In genomic region chr1:91248970-91249369, GRCm38 (mm10) we compare ENCODE assay signal across 9 mouse cellular contexts. TPM values are rescaled to one million over a fixed set of nuclear protein-coding genes. Genes with fewer than 3 reads are reported as not detected.
DNase-seq lines count a peak whose midpoint lies in the region; ATAC-seq and TF ChIP-seq lines count a peak whose summit lies in the region.
"Had no signal": no experiment of that assay in that cellular context is flagged by ENCODE, and none has a peak within 500 bp of the region (broad histone marks: within the 10 kb centered on the region; RNA-seq: fewer than 3 reads in every experiment).

No protein-coding gene starts in this region.

- no peak for TF ChIP-seq POLR2A in bone marrow macrophage, adult 2 months (IDR thresholded peaks at IDR 0.05; ENCODE audit: borderline replicate concordance, low read depth, low read length)

- no peaks in the 10 kb centered on the region for H3K9me3 ChIP-seq in heart, embryonic 11.5 days (replicated peaks; ENCODE audit: control insufficient read depth, low read length)
- H3K9me3 ChIP-seq in hindbrain, embryonic 12.5 days (replicated peaks): no peaks in the 10 kb centered on the region
- no peaks in the 10 kb centered on the region for H3K9me3 ChIP-seq in midbrain, embryonic 10.5 days (replicated peaks)

- H3K27me3 ChIP-seq in heart, embryonic 11.5 days (ENCODE audit: control insufficient read depth, insufficient read depth, low read length): no peaks in the 10 kb centered on the region
- no peaks in the 10 kb centered on the region for H3K27me3 ChIP-seq in hindbrain, embryonic 12.5 days
- no peaks in the 10 kb centered on the region for H3K27me3 ChIP-seq in midbrain, embryonic 10.5 days (ENCODE audit: low read depth, poor library complexity, severe bottlenecking)

- 42% methylated on average over 4 of the region's 4 CpGs for WGBS in heart, embryonic 11.5 days (ENCODE audit: insufficient replicate concordance)
- 45% methylated on average over 4 of the region's 4 CpGs for WGBS in hindbrain, embryonic 12.5 days
- 51% methylated on average over 4 of the region's 4 CpGs for WGBS in midbrain, embryonic 10.5 days

- DNase-seq in heart, postnatal 4 days: no peak
- no peak for DNase-seq in midbrain, embryonic 10.5 days (ENCODE audit: low spot score)
- DNase-seq in adrenal gland, postnatal 36 days: no peak
- no peak for DNase-seq in layer of hippocampus, adult 11-12 months (ENCODE audit: low spot score)
- DNase-seq: thymus, postnatal 36 days had no signal

- H3K9ac ChIP-seq in heart, embryonic 11.5 days (ENCODE audit: low read depth, low read length): no peak overlapping the region
- peak overlapping the region; percentile 75 for H3K9ac ChIP-seq in hindbrain, embryonic 12.5 days

- H3K36me3 ChIP-seq in heart, embryonic 11.5 days (ENCODE audit: control insufficient read depth, insufficient read depth, low read length): no peaks in the 10 kb centered on the region
- no peaks in the 10 kb centered on the region for H3K36me3 ChIP-seq in hindbrain, embryonic 12.5 days
- no peaks in the 10 kb centered on the region for H3K36me3 ChIP-seq in midbrain, embryonic 10.5 days

- peaks cover 25% of the 10 kb centered on the region for H3K4me1 ChIP-seq in heart, embryonic 11.5 days (ENCODE audit: control insufficient read depth, insufficient read depth, low read length)
- H3K4me1 ChIP-seq in bone marrow macrophage, adult 2 months (ENCODE audit: control insufficient read depth, insufficient read depth, low read length): peaks cover 37% of the 10 kb centered on the region
- peaks cover 26% of the 10 kb centered on the region for H3K4me1 ChIP-seq in hindbrain, embryonic 12.5 days
- peaks cover 29% of the 10 kb centered on the region for H3K4me1 ChIP-seq in midbrain, embryonic 10.5 days

- H3K27ac ChIP-seq in heart, embryonic 11.5 days (ENCODE audit: low read depth, low read length): peak overlapping the region; percentile 54
- H3K27ac ChIP-seq in bone marrow macrophage, adult 2 months (ENCODE audit: insufficient read depth, low read depth, low read length): no peak overlapping the region
- H3K27ac ChIP-seq in hindbrain, embryonic 12.5 days: peak overlapping the region; percentile 81
- H3K27ac ChIP-seq in midbrain, embryonic 10.5 days (replicated peaks): peak overlapping the region; percentile 90

- no peak for ATAC-seq in heart, embryonic 11.5 days (replicated peaks; ENCODE audit: insufficient number of reproducible peaks, low FRiP score, low TSS enrichment)
- ATAC-seq in hindbrain, embryonic 12.5 days (ENCODE audit: low FRiP score): no peak
- no peak for ATAC-seq in CD4-positive, CD25-positive, alpha-beta regulatory T cell, adult 4 months

- peak overlapping the region; percentile 75 for H3K4me2 ChIP-seq in heart, embryonic 11.5 days
- peak overlapping the region; percentile 69 for H3K4me2 ChIP-seq in hindbrain, embryonic 12.5 days (replicated peaks)

- no peak overlapping the region for H3K4me3 ChIP-seq in heart, embryonic 11.5 days (ENCODE audit: low read depth, low read length)
- peak overlapping the region; percentile 83; the same call in 1 of the 2 replicates for H3K4me3 ChIP-seq in bone marrow macrophage, adult 2 months (ENCODE audit: insufficient read depth, low read length)
- H3K4me3 ChIP-seq in hindbrain, embryonic 12.5 days: peak overlapping the region; percentile 100
- H3K4me3 ChIP-seq in midbrain, embryonic 10.5 days: peak overlapping the region; percentile 100

- TF ChIP-seq CTCF in bone marrow macrophage, adult 2 months (IDR thresholded peaks at IDR 0.05; ENCODE audit: low read depth, low read length): no peak

RNA-seq across cellular contexts. Expression of gene Ube2f, which starts 1.1 kb away (rescaled TPM):
- polyA plus RNA-seq in heart, embryonic 11.5 days (2014; fragmentation: Nextera tagmentation; extraction: Ambion mirVana): 71.6 and 75.7 TPM in 2 replicates
- 10 to 100 TPM; 49.3 to 55.0 TPM for total RNA-seq in heart, postnatal 4 days (2021)
- 86.4 and 92.4 TPM in 2 replicates for polyA plus RNA-seq in bone marrow macrophage, adult 2 months (2012; ENCODE audit: insufficient read depth, insufficient read length, missing spikeins)
- polyA plus RNA-seq in hindbrain, embryonic 12.5 days (2016; fragmentation: Nextera tagmentation; extraction: Ambion mirVana): 67.5 and 71.8 TPM in 2 replicates
- polyA plus RNA-seq in midbrain, embryonic 10.5 days (2016; fragmentation: Nextera tagmentation; extraction: Ambion mirVana): 87.8 and 92.1 TPM in 2 replicates
- total RNA-seq in adrenal gland, postnatal 36 days (2021): 10 to 100 TPM; 72.8 to 94.6 TPM
- polyA plus RNA-seq in CD4-positive, CD25-positive, alpha-beta regulatory T cell, adult 4 months (2017; shearing (Covaris generic)): 10 to 100 TPM; 85.2 to 93.4 TPM

RNA-seq across cellular contexts. Expression of gene Scly, which starts 49.2 kb away (rescaled TPM):
- 12.6 and 18.2 TPM in 2 replicates for polyA plus RNA-seq in heart, embryonic 11.5 days (2014; fragmentation: Nextera tagmentation; extraction: Ambion mirVana)
- 10 to 100 TPM; 14.4 to 17.5 TPM for total RNA-seq in heart, postnatal 4 days (2021)
- 19.2 and 22.6 TPM in 2 replicates for polyA plus RNA-seq in bone marrow macrophage, adult 2 months (2012; ENCODE audit: insufficient read depth, insufficient read length, missing spikeins)
- polyA plus RNA-seq in hindbrain, embryonic 12.5 days (2016; fragmentation: Nextera tagmentation; extraction: Ambion mirVana): 13.1 and 14.0 TPM in 2 replicates
- polyA plus RNA-seq in midbrain, embryonic 10.5 days (2016; fragmentation: Nextera tagmentation; extraction: Ambion mirVana): 17.3 and 18.6 TPM in 2 replicates
- 10 to 100 TPM; 21.2 to 23.6 TPM for total RNA-seq in adrenal gland, postnatal 36 days (2021)
- 10 to 100 TPM; 57.1 to 91.0 TPM for polyA plus RNA-seq in CD4-positive, CD25-positive, alpha-beta regulatory T cell, adult 4 months (2017; shearing (Covaris generic))
